Mouse (Mus musculus) hindbrain, embryonic 10.5 days (tissue): ENCODE data around the gene Lgals1. TPM values are rescaled to one million over a fixed set of nuclear protein-coding genes. Genes with fewer than 3 reads are reported as not detected.

Source experiments
- DNase-seq: peaks from one replicate; pipeline ENCODE4 v3.0.0-alpha.2; 2017; ENCODE audit warnings: low spot score
- H3K27ac ChIP-seq: fragments of 300-500 bp; sonication (generic); 2 replicates; pipeline ENCODE4 v1.5.1; 2016; ENCODE audit warnings: mild to moderate bottlenecking, moderate library complexity
- H3K27me3 ChIP-seq: fragments of 300-500 bp; sonication (generic); 2 replicates; pipeline ENCODE4 v1.6.1; 2016; ENCODE audit warnings: mild to moderate bottlenecking; ENCODE audit not compliant: poor library complexity, insufficient read depth, severe bottlenecking
- H3K36me3 ChIP-seq: fragments of 300-500 bp; sonication (generic); 2 replicates; pipeline ENCODE4 v1.6.1; 2016; ENCODE audit warnings: mild to moderate bottlenecking, moderate library complexity
- H3K4me1 ChIP-seq: fragments of 300-500 bp; sonication (generic); replicated peaks from 2 replicates; pipeline ENCODE4 v1.6.1; 2016; ENCODE audit warnings: mild to moderate bottlenecking
- H3K4me3 ChIP-seq: fragments of 300-500 bp; sonication (generic); 2 replicates; pipeline ENCODE4 v1.5.1; 2016; ENCODE audit warnings: mild to moderate bottlenecking, moderate library complexity
- H3K9me3 ChIP-seq: fragments of 300-500 bp; sonication (generic); 2 replicates; pipeline ENCODE4 v1.6.1; 2016; ENCODE audit warnings: mild to moderate bottlenecking, moderate library complexity
- WGBS: fragments of 180-500 bp; shearing (Covaris S2); methylation state at CpG from one replicate; pipeline ENCODE4 v1.1.7; 2016; 5-methylcytosine and 5-hydroxymethylcytosine counted together
- polyA plus RNA-seq: library from polyadenylated mRNA; unstranded; fragments of >200 nt; fragmentation: Nextera tagmentation; extraction: Ambion mirVana; gene quantifications from 2 replicates; pipeline ENCODE4 v1.2.1, GENCODE M21; 2016

Lgals1 gene
- polyA plus RNA-seq, 1 experiment from 2014 or later = 403 TPM

DNA sequence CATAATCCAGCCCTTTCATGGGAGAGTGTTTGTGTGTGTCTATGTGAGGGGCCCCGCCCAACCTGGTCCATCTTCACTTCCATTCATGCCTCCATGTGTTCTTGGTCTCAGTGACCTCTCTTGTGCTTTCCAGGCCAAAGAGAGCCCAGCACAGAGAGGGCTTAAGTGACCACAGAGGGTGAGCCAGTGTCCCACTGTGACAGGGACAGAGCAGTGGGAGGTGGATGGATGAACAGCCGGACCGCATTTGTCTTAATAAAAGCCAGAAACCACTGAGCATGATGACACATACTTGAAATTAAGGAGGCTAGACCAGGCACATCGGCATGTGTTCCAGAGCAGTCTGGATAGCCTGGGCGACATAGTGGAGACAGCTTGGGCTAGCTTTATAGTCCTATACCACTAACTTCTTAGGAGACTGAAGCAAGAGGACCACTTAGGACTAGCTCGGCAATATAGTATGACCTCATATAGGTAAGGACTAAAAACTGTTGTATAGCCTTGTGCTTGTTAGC, 3.7 kb downstream of the Lgals1 start:
- WGBS = 88% methylated on average over 6 of the region's 6 CpGs
- Histone ChIP-seq H3K27me3 (peaks cover 15% of the 10 kb centered on the region), H3K4me1 (peaks cover 37% of the 10 kb centered on the region), H3K27ac (no peak overlapping the region), H3K36me3 (peaks cover 11% of the 10 kb centered on the region; the same call in 1 of the 2 replicates), H3K4me3 (no peak overlapping the region), H3K9me3 (no peaks in the 10 kb centered on the region)
- DNase-seq = no peak

DNA sequence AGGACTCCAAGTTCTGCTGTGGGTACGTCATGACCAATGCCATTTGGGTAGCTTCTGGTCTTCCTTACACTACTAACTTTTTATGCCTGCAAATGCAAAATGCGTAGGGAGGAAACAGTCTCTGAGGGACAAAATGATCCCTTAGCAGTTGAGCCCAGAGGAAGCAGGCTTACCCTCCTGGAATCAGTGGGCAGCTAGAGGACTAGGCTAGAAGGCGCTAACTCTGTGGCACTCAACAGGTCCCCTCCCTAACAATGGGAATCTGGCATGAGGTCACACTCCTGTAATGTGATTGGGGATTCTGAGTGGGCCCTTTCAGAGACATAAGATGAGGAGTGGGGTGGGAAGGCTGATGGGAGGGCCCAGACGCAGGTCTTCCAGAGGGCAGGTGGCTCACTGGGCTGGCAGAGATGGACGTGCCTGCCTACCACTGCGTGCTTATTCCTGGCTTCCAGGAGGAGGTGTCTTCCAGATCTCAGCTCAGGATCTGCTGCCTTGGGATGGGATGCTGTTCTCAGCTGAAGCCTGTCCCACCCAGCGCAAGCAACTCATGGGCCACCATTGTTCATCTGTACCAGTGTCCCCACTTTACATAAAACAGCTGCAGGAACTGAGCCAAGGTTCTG, 4.4 kb downstream of the Lgals1 start:
- H3K4me3 ChIP-seq = no peak overlapping the region
- peaks cover 15% of the 10 kb centered on the region for H3K27me3 ChIP-seq
- peaks cover 37% of the 10 kb centered on the region for H3K4me1 ChIP-seq
- DNase-seq = no peak
- no peaks in the 10 kb centered on the region for H3K9me3 ChIP-seq
- 91% methylated on average over 7 of the region's 7 CpGs for WGBS
- no peak overlapping the region for H3K27ac ChIP-seq
- H3K36me3 ChIP-seq = peaks cover 11% of the 10 kb centered on the region; the same call in 1 of the 2 replicates

- Histone ChIP-seq H3K27ac (no peak overlapping the region), H3K4me1 (peaks cover 37% of the 10 kb centered on the region), H3K4me3 (no peak overlapping the region), H3K27me3 (peaks cover 14% of the 10 kb centered on the region), H3K9me3 (no peaks in the 10 kb centered on the region), H3K36me3 (peaks cover 15% of the 10 kb centered on the region)
- DNase-seq = peak; percentile 16
- WGBS = 30% methylated on average over 3 of the region's 3 CpGs
Measured at GRCm38 (mm10) chr15:78931577-78931976, 5.1 kb downstream of the Lgals1 start.

GRCm38 (mm10) chr15:78934784-78935320, 8.3 kb downstream of the Lgals1 start, which contains the start of gene Nol12:
TSS of gene Nol12 (plus strand) at chr15:78934933.
- peak within 1 kb of the TSS; percentile 92 for H3K4me3 ChIP-seq
- under 1% methylated on average over 42 of the region's 42 CpGs for WGBS
- peaks cover 22% of the 10 kb centered on the region for H3K4me1 ChIP-seq
- peak within 1 kb of the TSS; percentile 92 for H3K27ac ChIP-seq
- peaks cover 40% of the 10 kb centered on the region for H3K36me3 ChIP-seq
- no peaks in the 10 kb centered on the region for H3K9me3 ChIP-seq
- no peaks in the 10 kb centered on the region for H3K27me3 ChIP-seq
- peak; percentile 90 for DNase-seq

DNA sequence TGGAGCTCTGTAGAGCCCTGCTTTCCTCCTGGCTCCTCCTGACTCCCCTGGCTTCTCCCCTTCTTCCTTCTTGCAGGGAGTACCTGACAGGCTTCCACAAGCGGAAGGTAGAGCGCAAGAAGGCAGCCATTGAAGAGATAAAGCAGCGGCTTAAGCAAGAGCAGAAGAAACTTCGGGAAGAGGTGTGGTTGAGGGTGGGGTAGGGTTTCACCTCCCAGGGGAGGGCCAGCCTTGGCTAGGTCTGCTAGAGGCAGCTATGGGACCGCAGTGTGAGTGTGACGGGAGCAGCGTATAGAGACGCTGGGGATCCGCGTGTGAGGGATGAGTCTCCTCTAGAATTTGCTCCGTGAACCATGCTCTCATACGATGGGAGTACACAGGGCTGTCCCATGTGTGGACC, 9.9 kb downstream of the Lgals1 start:
- no peak for DNase-seq
- H3K9me3 ChIP-seq = no peaks in the 10 kb centered on the region
- no peaks in the 10 kb centered on the region for H3K27me3 ChIP-seq
- 92% methylated on average over 12 of the region's 12 CpGs for WGBS
- H3K27ac ChIP-seq = 0 out of 2 replicates have a peak overlapping the region, but pooled peaks have one; percentile 8
- peaks cover 22% of the 10 kb centered on the region for H3K4me1 ChIP-seq
- peak overlapping the region; percentile 92 for H3K4me3 ChIP-seq
- peaks cover 53% of the 10 kb centered on the region for H3K36me3 ChIP-seq

DNA sequence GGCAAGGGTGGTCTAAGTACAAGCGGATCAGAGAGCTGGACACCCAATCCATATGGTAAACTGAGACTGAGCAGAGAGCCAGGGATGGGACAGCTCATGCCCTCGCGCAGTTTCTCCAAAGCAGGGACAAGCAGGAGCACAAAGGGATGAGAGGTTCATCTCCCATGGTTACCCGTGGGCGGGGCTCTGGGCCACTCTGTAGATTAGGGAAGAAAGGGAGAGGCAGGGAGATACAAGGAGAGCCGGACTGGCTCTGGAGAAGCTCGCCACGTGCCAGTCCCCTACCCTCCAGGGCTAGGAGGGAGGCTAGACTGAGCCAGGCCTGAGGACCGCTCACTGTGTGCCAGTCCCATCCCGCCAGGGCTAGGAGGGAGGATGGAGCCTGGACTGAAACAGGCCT, 10.8 kb downstream of the Lgals1 start:
- H3K4me3 ChIP-seq = no peak overlapping the region
- H3K4me1 ChIP-seq = peaks cover 22% of the 10 kb centered on the region
- WGBS = 86% methylated on average over 10 of the region's 10 CpGs
- no peaks in the 10 kb centered on the region for H3K27me3 ChIP-seq
- peaks cover 59% of the 10 kb centered on the region for H3K36me3 ChIP-seq
- H3K9me3 ChIP-seq = no peaks in the 10 kb centered on the region
- DNase-seq = no peak
- no peak overlapping the region for H3K27ac ChIP-seq

DNA sequence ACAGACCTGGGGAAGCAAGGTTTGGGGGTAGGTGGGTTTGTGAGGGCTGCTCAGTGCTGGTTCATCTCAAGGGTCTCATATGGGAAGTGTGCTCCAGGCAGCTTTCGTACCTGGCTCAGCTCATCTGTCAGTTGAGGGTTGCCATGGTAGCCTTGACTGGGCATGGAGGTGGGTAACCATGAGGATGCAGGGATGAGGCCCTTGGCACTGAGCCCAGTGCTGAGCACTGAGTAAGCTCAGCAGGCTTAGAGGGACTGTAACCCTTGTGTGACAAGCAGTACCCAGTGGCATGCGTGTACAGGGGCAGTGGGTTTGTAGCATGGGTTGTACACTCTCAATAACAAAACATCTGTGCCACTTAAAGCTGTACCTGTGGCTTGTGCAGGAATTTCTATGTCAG, 11.4 kb downstream of the Lgals1 start:
- no peak for DNase-seq
- Histone ChIP-seq H3K27ac (no peak overlapping the region), H3K9me3 (no peaks in the 10 kb centered on the region), H3K4me1 (peaks cover 29% of the 10 kb centered on the region), H3K4me3 (no peak overlapping the region), H3K36me3 (peaks cover 59% of the 10 kb centered on the region), H3K27me3 (no peaks in the 10 kb centered on the region)
- WGBS = 93% methylated on average over 2 of the region's 2 CpGs

- Histone ChIP-seq H3K4me1 (peaks cover 29% of the 10 kb centered on the region), H3K36me3 (peaks cover 59% of the 10 kb centered on the region)
Measured at GRCm38 (mm10) chr15:78940325-78940724, 13.8 kb downstream of the Lgals1 start.

DNA sequence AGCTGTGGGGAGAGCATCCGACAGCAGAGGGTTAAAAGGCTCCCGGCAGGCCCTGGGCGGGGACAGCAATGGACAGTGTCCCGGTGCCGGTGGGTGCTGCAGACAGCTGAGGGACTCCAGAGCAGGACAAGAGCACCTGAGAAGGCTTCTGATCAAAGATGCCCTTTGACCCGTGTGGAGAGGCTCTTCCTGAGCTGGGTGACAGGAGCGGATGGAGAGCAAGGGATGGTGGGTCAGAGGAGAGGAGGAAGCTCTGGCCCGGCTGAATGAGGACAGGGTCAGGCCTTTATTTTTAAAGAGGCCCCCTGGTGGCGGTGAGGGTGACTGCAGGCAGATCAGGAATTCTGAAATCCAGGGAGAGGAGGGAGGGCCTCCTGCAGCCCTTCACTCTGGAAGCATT, 16.1 kb downstream of the Lgals1 start:
- peak overlapping the region; percentile 84 for H3K27ac ChIP-seq
- no peaks in the 10 kb centered on the region for H3K9me3 ChIP-seq
- H3K4me3 ChIP-seq = peak overlapping the region; percentile 45
- DNase-seq = peak; percentile 85
- peaks cover 18% of the 10 kb centered on the region for H3K4me1 ChIP-seq
- peaks cover 44% of the 10 kb centered on the region for H3K36me3 ChIP-seq
- peaks cover 13% of the 10 kb centered on the region for H3K27me3 ChIP-seq
- WGBS = 4% methylated on average over 9 of the region's 9 CpGs

More at GRCm38 (mm10) chr15:78940325-78940724, 13.8 kb downstream of the Lgals1 start:
- H3K27me3 ChIP-seq = no peaks in the 10 kb centered on the region
- H3K4me3 ChIP-seq = no peak overlapping the region
- no peak for DNase-seq
- no peaks in the 10 kb centered on the region for H3K9me3 ChIP-seq
- WGBS = 94% methylated on average over 13 of the region's 13 CpGs
- no peak overlapping the region for H3K27ac ChIP-seq

DNA sequence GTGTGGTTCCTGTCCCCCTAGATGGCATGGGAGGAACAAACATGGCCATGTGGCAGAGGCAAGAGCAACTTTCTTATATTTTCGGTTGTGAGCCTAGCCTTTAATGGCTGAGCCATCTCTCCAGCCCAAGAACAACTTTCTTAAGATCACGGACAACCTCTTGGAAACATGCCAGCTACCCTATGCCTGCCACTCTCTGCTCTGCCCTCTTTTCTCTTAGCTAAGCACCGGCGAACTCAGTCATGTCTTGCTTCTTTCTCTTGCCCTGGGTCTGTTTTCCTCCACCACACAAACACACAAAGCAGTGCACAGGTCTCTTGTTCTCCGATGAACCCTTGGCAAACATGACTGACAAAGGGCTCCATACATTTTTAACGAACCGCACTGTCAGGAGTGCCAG, 19.7 kb downstream of the Lgals1 start:
- Histone ChIP-seq H3K27ac (no peak overlapping the region), H3K4me1 (peaks cover 36% of the 10 kb centered on the region), H3K4me3 (no peak overlapping the region), H3K27me3 (peaks cover 13% of the 10 kb centered on the region), H3K36me3 (peaks cover 14% of the 10 kb centered on the region), H3K9me3 (no peaks in the 10 kb centered on the region)
- WGBS = 92% methylated on average over 7 of the region's 7 CpGs
- DNase-seq = no peak

DNA sequence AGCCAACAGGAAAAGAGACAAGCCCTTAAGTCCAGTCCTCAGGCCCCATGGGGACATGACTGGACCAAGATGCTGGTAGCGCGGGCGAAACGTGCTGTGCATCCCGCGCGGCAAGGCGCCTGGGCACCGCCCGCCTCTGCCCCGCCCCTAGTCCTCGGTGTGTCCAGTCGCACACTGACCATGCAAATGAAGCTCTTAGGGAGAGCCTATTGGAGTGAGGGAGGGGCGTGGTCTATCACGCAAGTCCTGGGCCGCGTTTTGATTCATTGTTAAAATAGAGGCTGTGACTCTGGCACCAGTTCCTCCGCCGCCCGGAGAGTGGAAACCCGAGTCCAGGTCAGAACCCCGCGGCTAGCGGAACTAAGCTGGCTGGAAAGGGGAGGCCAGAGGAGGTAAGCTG, 21.1 kb downstream of the Lgals1 start, which contains the start of gene Triobp:
TSS of gene Triobp (plus strand) at position 68 of the 400 bp plus-strand sequence.
- WGBS = 0% methylated on average over 24 of the region's 24 CpGs

DNA sequence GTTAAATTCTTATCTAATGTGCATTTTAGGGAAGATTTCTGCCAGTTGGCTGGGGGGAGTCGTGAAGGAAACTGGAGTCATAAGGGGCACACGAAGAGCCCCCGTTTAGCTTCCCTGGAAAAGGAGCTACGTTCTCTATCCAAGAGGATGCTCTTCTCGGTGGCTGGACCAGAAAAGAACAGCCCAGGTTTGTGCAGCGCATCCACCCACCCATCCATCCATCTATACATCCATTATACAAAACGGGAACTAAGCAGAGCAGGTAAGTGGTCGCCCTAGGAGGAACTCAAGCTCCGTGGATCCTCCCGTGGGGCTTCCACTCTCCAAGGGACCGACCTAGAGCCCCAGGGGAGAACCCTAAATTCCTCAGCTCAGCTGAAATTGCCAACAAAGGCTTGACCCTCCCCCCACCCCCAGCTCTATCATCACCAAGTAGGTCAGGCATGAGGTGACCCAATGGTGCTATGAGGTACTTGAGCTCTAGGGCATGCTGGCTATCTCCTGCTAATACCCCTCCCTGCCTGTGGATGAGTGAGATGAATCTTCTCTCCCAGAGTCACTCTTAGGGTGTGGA, 21.7 kb downstream of the Lgals1 start:
- 5% methylated on average over 11 of the region's 11 CpGs for WGBS
- peaks cover 32% of the 10 kb centered on the region for H3K4me1 ChIP-seq
- H3K36me3 ChIP-seq = peaks cover 26% of the 10 kb centered on the region
- no peak for DNase-seq
- no peaks in the 10 kb centered on the region for H3K9me3 ChIP-seq
- peaks cover 13% of the 10 kb centered on the region for H3K27me3 ChIP-seq
- H3K27ac ChIP-seq = peak overlapping the region; percentile 91
- H3K4me3 ChIP-seq = peak overlapping the region; percentile 66

More for the DNA sequence above, 21.1 kb downstream of the Lgals1 start, which contains the start of gene Triobp:
- peaks cover 13% of the 10 kb centered on the region for H3K27me3 ChIP-seq
- peak; percentile 92 for DNase-seq
- H3K27ac ChIP-seq = peak within 1 kb of the TSS; percentile 91
- no peaks in the 10 kb centered on the region for H3K9me3 ChIP-seq
- H3K36me3 ChIP-seq = peaks cover 20% of the 10 kb centered on the region
- peak within 1 kb of the TSS; percentile 66 for H3K4me3 ChIP-seq
- peaks cover 37% of the 10 kb centered on the region for H3K4me1 ChIP-seq

GRCm38 (mm10) chr15:78948883-78949282, 22.4 kb downstream of the Lgals1 start:
- Histone ChIP-seq H3K36me3 (peaks cover 33% of the 10 kb centered on the region), H3K27me3 (peaks cover 13% of the 10 kb centered on the region), H3K4me3 (peak overlapping the region; percentile 66; the same call in 1 of the 2 replicates), H3K27ac (peak overlapping the region; percentile 91; the same call in 1 of the 2 replicates), H3K4me1 (peaks cover 31% of the 10 kb centered on the region), H3K9me3 (no peaks in the 10 kb centered on the region)
- DNase-seq = no peak
- 97% methylated on average over 3 of the region's 3 CpGs for WGBS
